Mouse (Mus musculus) testis, postnatal 14 days (tissue): ENCODE measurements at regions not wholly inside any gene's neighbourhood (a gene's known extent, or its start where the extent isn't known, plus 50 kb on each side); places are given as distances from the start of the nearest gene placed in this dataset.
A peak's percentile ranks its signal among the peaks of the same experiment; 100 is the strongest.

Experiments used
- DNase-seq: peaks from one replicate; pipeline ENCODE4 v3.0.0; 2021; ENCODE audit warnings: low spot score

GRCm38 (mm10) chr9:101807249-101807648 lies 54.4 kb upstream of the 9630041A04Rik start:
- no peak for DNase-seq

- DNase-seq: no peak
Observed at GRCm38 (mm10) chr9:101796718-101797117, 64.9 kb upstream of the 9630041A04Rik start.

- no peak for DNase-seq
Observed at GRCm38 (mm10) chr9:101796063-101796462, 65.6 kb upstream of the 9630041A04Rik start.

DNA sequence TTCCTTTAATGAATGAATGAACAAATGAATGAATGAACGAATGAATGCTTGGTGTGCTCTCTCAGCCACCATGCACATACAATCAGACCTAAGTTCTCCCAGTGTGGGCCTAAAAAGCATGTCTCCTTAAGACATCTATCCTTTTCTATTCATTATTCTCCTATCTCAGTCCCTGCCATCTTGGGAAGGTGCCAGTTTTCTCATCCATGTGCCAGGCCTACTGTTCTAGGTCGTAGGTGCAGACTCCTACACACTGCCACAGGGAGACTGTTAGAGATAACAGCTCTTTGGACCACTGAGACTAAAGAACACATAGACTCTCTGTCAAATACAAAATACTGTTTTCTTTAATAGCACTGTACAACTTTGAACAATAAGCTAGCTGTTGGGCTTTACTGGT lies 66.2 kb upstream of the 9630041A04Rik start:
- no peak for DNase-seq

DNA sequence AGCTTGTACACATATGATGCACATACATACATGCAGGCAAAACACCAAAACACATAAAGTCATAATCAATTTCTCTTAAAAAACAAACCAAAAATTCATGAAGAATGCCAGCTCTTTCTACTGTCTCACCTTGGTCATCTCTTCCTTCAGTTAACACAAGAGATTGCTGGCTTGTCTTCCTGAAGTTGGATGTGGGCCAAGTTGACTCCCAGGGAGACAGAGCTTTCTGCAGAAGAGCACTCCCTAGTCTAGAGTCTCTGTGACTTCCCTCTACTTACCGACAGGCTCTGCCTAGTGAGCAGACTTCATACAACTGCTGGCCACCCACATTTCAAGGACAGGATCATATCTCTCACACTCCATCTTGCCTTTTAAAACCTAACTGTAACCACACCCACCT lies 70.7 kb upstream of the 9630041A04Rik start:
- no peak for DNase-seq

DNA sequence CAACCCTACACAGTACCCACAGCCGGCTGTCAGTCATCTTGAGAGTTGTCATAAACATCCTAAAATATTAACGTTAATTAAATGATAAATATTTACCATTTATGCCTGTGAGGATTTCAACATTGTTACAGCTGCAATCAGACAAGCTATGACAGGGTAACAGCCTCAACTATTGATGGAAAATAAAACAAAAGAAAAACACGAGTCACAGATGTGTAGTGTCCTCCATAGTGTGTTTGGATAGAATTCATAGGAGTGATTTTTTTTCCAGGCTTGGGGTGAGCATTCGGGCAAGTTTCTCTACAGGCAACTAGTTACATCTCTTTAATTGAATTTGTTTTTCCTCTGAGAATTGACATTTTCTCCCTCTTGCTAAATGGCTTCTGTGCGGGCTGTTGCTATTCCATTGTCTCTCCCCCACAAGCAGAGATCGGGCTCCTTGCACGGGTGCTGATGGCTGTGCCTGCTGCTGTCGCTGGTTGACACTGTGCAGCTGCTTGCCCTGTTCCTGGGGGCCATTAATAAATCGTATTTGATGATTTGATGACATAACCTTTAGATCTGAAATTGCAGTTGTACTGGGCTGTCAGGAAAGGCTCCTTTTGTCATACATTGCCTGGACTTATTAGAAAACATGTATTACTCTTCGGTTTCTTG lies 120.6 kb upstream of the 9630041A04Rik start:
- no peak for DNase-seq

DNA sequence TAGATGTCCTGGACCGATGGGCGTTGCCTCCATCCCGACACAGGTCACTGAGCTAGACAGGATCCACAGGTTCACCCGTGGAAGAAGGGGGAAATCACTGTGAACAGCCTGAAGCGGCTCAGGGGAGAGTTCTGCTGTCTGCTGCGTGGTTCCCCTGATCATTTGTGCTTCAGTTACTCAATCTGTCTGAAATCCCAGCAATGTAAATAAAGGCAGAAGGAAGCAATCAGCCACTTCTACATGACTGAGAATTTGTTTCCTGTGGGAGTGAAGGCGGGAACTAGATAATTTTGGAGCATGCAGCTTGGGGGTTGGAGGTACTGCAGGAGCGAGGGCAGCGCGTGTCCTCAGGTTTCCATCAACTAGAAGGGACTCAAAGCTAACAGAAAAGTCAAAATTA lies 122.3 kb upstream of the 9630041A04Rik start:
- no peak for DNase-seq

DNA sequence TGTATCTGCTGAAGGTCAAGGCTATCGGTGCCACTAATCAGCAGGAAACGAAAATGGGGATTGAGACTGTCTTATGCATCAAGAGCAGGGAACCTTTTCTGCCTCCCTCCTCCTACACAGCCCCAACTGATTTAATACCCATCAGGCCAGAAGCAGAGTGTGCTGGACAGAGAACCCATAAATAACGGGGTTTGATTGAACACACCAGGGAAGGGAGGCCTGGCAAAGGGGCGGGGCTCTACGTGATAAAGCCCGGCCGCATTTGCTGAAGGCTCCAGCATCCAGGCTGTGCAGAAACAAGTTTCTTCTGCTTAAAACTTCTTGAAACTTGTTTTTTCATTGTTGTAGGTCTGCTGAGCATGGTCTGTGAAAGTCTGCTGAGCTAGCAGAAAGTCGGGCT lies 127.4 kb upstream of the 9630041A04Rik start:
- DNase-seq: no peak

- DNase-seq: no peak
Observed at GRCm38 (mm10) chr9:101733611-101734225, 127.9 kb upstream of the 9630041A04Rik start.

DNA sequence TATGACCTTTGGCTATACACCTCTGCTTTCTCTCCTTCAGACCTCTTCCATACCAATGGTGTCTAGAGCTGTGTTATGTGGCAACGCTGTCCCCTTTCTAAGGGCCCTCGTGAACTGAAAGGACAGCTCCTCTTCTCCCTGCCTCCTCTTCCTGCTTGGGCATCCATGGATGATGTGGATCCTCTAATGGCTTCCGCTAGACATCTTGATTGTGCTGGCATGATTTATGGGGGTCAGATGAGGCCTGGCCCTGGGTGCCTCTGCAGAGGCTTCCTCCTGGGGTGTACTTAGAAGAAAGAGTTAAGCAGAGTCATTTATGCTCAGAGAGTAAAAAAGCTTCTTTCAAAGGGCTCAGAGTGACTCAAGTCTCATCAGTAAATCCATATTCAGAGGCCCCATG lies 131.5 kb upstream of the 9630041A04Rik start:
- DNase-seq: no peak

- no peak for DNase-seq
Observed at GRCm38 (mm10) chr9:101717911-101718310, 143.7 kb upstream of the 9630041A04Rik start.

DNA sequence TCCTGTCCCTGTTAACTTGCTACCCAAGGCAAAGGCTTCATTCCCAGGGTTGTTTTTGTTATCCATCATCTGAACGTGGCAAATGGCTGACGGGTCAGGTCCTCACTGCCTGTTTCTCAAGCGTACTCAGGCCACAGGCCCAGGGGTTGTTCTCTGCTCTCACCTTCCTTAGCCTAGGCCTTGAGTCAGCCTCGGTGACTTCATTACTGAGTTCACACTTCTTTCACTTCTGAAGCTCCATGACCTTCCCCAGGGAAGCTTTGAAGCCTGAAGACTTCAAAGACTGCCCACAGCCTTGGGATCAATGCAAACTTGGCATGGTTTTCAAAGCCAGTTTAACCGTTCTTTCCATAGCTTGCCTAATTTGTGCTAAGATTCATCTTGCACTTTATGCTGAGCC lies 145.3 kb upstream of the 9630041A04Rik start:
- DNase-seq: no peak

GRCm38 (mm10) chr9:101714805-101715204 lies 146.8 kb upstream of the 9630041A04Rik start:
- no peak for DNase-seq

DNA sequence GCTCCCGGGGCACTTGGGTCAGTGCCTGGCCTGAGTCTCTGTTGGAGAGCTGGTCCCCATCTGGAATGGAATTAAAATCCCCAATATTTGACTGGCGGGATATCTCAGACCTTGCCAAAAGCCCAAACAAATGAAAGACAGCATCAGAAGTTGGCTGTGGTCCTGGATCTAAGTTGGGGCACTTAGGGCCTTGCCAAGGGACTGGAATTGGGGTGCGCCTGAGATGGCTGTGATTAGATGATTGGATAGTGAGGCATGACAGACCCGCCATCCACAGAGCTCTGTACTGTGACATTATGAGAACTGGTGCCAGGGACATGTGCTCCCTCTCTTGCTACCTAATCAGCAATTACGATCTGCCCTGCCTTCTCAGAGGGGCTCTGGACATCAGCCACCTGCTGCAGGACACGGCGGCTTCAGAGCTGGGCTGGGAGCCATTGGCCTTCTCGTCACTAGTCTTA lies 151.0 kb upstream of the 9630041A04Rik start:
- peak; percentile 15 for DNase-seq

DNA sequence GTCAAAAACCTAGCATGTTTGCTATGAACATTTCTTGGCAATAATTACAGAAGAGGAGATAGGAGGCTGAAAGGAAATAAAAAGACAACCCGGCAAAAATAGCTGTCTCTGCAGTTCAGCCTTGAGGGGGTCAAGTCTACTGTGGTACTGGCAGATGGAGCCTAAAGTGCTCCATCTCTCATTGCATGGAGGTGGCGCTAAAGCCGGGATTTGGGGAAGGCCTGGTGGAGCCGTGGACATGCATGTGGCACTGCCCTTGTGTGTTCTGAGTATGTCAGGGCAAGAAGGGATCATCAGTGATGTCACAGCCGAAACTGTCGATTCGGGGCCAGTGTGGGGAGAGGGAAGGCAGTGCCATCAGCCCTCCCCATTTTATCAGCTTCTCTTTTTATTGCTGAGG lies 161.3 kb upstream of the 9630041A04Rik start:
- DNase-seq: no peak

DNA sequence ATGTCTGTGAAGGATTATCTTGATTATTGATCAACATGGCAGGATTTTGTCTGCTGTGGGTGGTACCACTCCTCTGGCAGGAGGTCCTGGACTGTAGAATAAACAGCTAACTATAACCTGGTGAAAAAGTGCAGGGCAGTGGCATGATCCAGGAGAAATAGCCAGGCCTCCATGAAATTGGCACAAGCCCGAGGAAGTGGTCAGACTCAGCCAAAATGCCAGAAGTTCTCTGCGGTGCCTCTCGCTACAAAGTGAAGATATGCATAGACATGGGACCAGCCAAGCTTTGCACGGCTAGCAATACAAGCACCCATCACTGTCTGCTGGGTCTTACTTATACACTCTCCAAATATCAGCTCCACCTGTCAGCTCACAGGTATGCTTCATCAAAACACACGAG lies 167.6 kb upstream of the 9630041A04Rik start:
- no peak for DNase-seq

GRCm38 (mm10) chr9:101691336-101691735 lies 170.3 kb upstream of the 9630041A04Rik start:
- no peak for DNase-seq

DNA sequence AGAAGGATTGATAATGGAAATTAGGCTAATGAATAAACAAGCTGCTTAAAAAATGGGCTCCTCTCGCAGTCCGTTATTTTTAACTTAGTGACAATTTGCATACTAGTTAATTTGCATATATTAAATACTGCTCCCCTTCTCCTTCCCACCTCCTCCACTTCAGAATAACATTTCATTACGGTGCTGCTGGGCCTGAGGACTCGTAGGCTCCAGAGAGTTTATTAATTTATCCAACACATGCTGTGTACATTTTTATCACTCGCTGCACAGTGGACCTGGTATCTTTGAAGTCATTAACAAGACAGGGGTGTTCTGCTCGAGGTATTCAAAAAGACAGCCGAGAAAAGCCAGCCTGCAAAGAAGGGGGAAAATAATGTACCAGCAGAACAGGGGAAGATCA lies 170.7 kb upstream of the 9630041A04Rik start:
- DNase-seq: no peak

GRCm38 (mm10) chr9:101690402-101690861 lies 171.2 kb upstream of the 9630041A04Rik start:
- DNase-seq: no peak

DNA sequence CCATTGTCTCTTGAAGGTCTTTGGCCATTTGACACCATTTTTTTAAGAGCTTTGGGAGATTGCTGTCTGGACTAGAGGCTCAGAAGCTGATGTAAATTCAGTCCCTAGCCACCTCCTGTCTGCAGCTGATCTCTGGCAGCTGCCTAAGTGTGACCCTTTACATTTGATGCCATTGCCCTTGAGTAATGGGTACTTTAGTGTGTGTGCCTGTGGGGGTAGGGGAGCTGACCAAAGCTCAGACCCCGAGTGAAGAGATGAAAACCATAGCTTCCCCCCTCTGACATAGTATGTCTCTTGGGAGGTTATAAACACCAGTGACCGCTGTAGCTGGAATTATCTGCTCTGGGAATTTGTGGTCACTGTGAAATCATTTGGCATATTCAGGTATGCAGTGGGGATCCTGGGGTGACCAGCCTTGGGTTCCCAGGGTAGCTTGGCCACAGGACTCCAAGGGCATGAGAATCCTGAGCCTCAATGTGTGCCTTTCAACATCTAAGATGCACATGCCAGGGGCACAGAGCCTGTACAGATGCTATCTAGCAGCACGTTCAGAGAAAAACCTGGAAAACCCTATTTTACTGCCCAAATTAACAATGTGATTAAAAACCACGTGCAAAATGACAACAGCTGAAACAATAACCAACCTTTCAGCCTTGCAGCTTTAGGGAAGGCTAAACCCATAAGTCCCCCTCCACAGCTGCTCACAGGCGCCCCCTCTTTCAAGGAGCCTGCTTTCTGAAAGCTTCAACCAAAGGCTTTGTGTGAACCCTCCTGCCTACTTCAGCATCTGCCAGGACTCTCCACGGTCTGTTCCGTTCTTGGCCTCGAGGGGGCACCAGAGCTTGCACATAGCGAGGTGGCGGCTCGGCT lies 171.9 kb upstream of the 9630041A04Rik start:
- DNase-seq: peak; percentile 71

DNA sequence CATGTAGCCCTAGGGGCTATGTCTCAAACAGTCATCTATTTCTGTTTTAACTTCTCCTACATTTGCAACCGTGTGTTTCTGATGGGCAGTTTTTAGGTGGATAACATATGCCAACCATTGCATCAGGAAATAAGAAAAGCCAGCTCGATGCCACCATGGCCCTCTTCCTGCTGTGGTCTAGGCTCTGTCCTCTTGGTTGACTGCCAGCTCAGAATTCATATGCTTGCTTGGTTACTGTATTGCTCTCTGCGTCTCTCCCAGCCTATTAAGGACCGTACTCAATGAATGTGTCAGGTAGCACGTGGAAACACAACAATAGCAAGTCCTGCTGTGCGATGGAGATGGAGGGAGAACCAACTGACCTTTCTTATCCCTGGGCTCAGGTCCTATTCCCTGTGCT lies 174.4 kb upstream of the 9630041A04Rik start:
- DNase-seq: no peak

DNA sequence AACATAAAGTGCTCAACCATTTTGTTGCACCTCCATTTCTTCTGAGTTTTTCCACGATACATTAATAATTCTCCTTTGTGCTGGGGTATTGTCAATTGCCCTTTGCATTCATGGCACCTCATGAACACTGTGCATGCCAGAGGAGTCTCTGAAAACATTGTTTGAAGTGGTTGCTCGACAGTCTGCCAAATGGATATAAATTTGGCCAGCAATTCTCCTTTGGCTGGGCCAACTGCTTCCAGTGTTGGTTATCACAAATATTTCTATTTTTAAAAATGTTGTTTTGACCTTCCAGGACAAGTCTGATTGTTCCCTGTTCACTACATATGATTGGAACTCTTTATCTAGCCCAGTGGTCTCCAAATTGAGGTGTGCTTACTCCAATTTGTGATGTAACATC lies 184.1 kb upstream of the 9630041A04Rik start:
- no peak for DNase-seq

DNA sequence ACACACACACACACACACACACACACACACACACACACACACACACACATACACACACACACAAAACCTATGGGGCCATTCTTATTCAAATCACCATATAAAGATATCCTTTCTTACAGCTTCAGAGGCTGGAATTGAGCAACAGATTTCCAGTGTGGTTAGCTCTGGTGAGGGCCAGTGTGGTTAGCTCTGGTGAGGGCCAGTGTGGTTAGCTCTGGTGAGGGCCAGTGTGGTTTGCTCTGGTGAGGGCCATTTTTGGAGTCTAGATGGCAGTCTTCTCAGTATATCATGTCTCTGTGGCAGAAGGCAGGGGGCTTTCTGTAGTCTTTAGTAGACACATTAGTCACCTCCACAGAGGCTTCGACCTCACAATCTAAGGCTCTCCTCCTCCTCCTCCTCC lies 191.5 kb upstream of the 9630041A04Rik start:
- DNase-seq: no peak
